ENCODE assay signal across 28 mouse cellular contexts in genomic region chr9:99137301-99137700, GRCm38 (mm10). TPM values are rescaled to one million over a fixed set of nuclear protein-coding genes. Genes with fewer than 3 reads are reported as not detected.
DNase-seq lines count a peak whose midpoint lies in the region; ATAC-seq and TF ChIP-seq lines count a peak whose summit lies in the region.
"Had no signal": no experiment of that assay in that cellular context is flagged by ENCODE, and none has a peak within 500 bp of the region (broad histone marks: within the 10 kb centered on the region; RNA-seq: fewer than 3 reads in every experiment).

No protein-coding gene starts in this region.

- TF ChIP-seq POLR2A in small intestine, adult 2 months (IDR thresholded peaks at IDR 0.05; ENCODE audit: low read depth, low read length): no peak

- H3K9ac ChIP-seq in kidney, embryonic 15.5 days: no peak overlapping the region
- no peak overlapping the region for H3K9ac ChIP-seq in liver, embryonic 11.5 days (ENCODE audit: low read depth, low read length)
- H3K9ac ChIP-seq: heart, embryonic 13.5 days; midbrain, embryonic 12.5 days; neural tube, embryonic 12.5 days had no signal

- no peak overlapping the region for H3K4me2 ChIP-seq in kidney, embryonic 15.5 days
- H3K4me2 ChIP-seq in liver, embryonic 11.5 days: peak overlapping the region; percentile 29
- H3K4me2 ChIP-seq: midbrain, embryonic 12.5 days; neural tube, embryonic 12.5 days had no signal

- ATAC-seq in kidney, embryonic 15.5 days (replicated peaks; ENCODE audit: low FRiP score): no peak
- no peak for ATAC-seq in liver, embryonic 11.5 days (replicated peaks; ENCODE audit: low FRiP score)
- ATAC-seq: forebrain, embryonic 16.5 days; hindbrain, postnatal 0 days; intestine, embryonic 16.5 days had no signal

- H3K9me3 ChIP-seq in kidney, embryonic 15.5 days (replicated peaks): no peaks in the 10 kb centered on the region
- H3K9me3 ChIP-seq in liver, embryonic 11.5 days (ENCODE audit: control insufficient read depth, low read length): no peaks in the 10 kb centered on the region
- H3K9me3 ChIP-seq: embryonic facial prominence, embryonic 10.5 days; forebrain, embryonic 10.5 days; heart, embryonic 13.5 days; midbrain, embryonic 12.5 days; neural tube, embryonic 12.5 days had no signal

- peaks cover 24% of the 10 kb centered on the region for H3K27me3 ChIP-seq in kidney, embryonic 15.5 days
- H3K27me3 ChIP-seq in liver, embryonic 11.5 days (replicated peaks; ENCODE audit: control insufficient read depth, insufficient read depth, low read length): no peaks in the 10 kb centered on the region
- no peaks in the 10 kb centered on the region for H3K27me3 ChIP-seq in small intestine, adult 2 months (ENCODE audit: control insufficient read depth, insufficient read depth, low read length)
- H3K27me3 ChIP-seq: neural tube, embryonic 12.5 days had no signal

- H3K36me3 ChIP-seq in kidney, embryonic 15.5 days: no peaks in the 10 kb centered on the region
- H3K36me3 ChIP-seq in liver, embryonic 11.5 days (ENCODE audit: control insufficient read depth, insufficient read depth, low read length): no peaks in the 10 kb centered on the region
- no peaks in the 10 kb centered on the region for H3K36me3 ChIP-seq in small intestine, adult 2 months (ENCODE audit: control insufficient read depth, insufficient read depth, low read length)
- H3K36me3 ChIP-seq: embryonic facial prominence, embryonic 10.5 days; heart, embryonic 13.5 days; midbrain, embryonic 12.5 days; neural tube, embryonic 12.5 days had no signal

- no peak overlapping the region for H3K4me3 ChIP-seq in kidney, embryonic 15.5 days (replicated peaks)
- no peak overlapping the region for H3K4me3 ChIP-seq in liver, embryonic 11.5 days (ENCODE audit: low read depth, low read length)
- no peak overlapping the region for H3K4me3 ChIP-seq in small intestine, adult 2 months (ENCODE audit: low read depth, low read length)
- H3K4me3 ChIP-seq: embryonic facial prominence, embryonic 10.5 days; forebrain, embryonic 10.5 days; heart, adult 2 months; layer of hippocampus, adult 2 months; midbrain, embryonic 12.5 days; neural tube, embryonic 12.5 days had no signal

- 85% methylated on average over 5 of the region's 5 CpGs for WGBS in kidney, embryonic 15.5 days
- WGBS in liver, embryonic 11.5 days: 74% methylated on average over 5 of the region's 5 CpGs
- WGBS in small intestine, adult 2 months: 33% methylated on average over 5 of the region's 5 CpGs

- peaks cover 7% of the 10 kb centered on the region for H3K4me1 ChIP-seq in kidney, embryonic 15.5 days
- H3K4me1 ChIP-seq in liver, embryonic 11.5 days (replicated peaks; ENCODE audit: control insufficient read depth, insufficient read depth, low read length): peaks cover 26% of the 10 kb centered on the region
- H3K4me1 ChIP-seq in small intestine, adult 2 months (ENCODE audit: control insufficient read depth, insufficient read depth, insufficient read length, low read length): peaks cover 6% of the 10 kb centered on the region; the same call in 1 of the 2 replicates

- peak; percentile 56 to 67 for DNase-seq in kidney, adult 8-10 months
- peak; percentile 77 for DNase-seq in kidney, adult 9 months
- no peak for DNase-seq in liver, embryonic 11.5 days (ENCODE audit: low spot score)
- DNase-seq in urinary bladder, postnatal 36 days (ENCODE audit: low spot score in 2 of 2): no peak
- no peak for DNase-seq in natural killer cell, adult 2 months (ENCODE audit: low spot score in 2 of 2)
- DNase-seq: adrenal gland, adult 2 months; cerebellum, adult 11-12 months; cerebellum, postnatal 10 days; gastrocnemius, postnatal 36 days; heart, adult 2 months; heart, postnatal 14 days; lung, adult 18-20 months; lung, postnatal 10 days; right cerebral cortex, adult 18-20 months; right cerebral cortex, postnatal 4 days; thymus, adult 18-20 months; thymus, postnatal 4 days had no signal

- TF ChIP-seq CTCF in small intestine, adult 2 months (IDR thresholded peaks at IDR 0.05; ENCODE audit: extremely low read depth, insufficient read length, insufficient replicate concordance, low read depth, low read length): no peak

- H3K27ac ChIP-seq in kidney, embryonic 15.5 days: no peak overlapping the region
- H3K27ac ChIP-seq in liver, embryonic 11.5 days (ENCODE audit: low read depth, low read length): no peak overlapping the region
- H3K27ac ChIP-seq in small intestine, adult 2 months (ENCODE audit: insufficient read depth, low read depth, low read length): peak overlapping the region; percentile 43; the same call in 1 of the 2 replicates
- H3K27ac ChIP-seq: embryonic facial prominence, embryonic 10.5 days; forebrain, embryonic 10.5 days; heart, adult 2 months; heart, embryonic 13.5 days; hindbrain, postnatal 0 days; layer of hippocampus, adult 2 months; midbrain, embryonic 12.5 days; neural tube, embryonic 12.5 days had no signal

RNA-seq across cellular contexts. Expression of gene Pik3cb, which starts 3.1 kb away (rescaled TPM):
- 1.3 and 1.4 TPM in 2 replicates for polyA plus RNA-seq in kidney, embryonic 15.5 days (2015; fragmentation: Nextera tagmentation; extraction: Ambion mirVana)
- 2.9 and 3.5 TPM in 2 replicates for polyA plus RNA-seq in liver, embryonic 11.5 days (2014; fragmentation: Nextera tagmentation; extraction: Ambion mirVana)
- 0.83 and 2.1 TPM in 2 replicates for polyA plus RNA-seq in small intestine, adult 2 months (2012; rRNA removed)

Comparison
In these comparisons a context has a peak if more than half of its experiments do, and no peak if none do; other contexts are left out.
1. DNase-seq: peak in kidney, adult 8-10 months (2 of 2) and kidney, adult 9 months (single experiment); none in liver, embryonic 11.5 days (single experiment), urinary bladder, postnatal 36 days (0 of 2) and natural killer cell, adult 2 months (0 of 2).